Mouse (Mus musculus): Measurements from ENCODE around the gene Sv2a. TPM values are rescaled to one million over a fixed set of nuclear protein-coding genes. Genes with fewer than 3 reads are reported as not detected.

The Sv2a gene
- total RNA-seq (2021) = 100 to 1,000 TPM; 429 to 445 TPM
- long read RNA-seq, experiment 1, full-length matches to known transcripts = 215 of 341 reads
- long read RNA-seq, experiment 1, partial matches to known transcripts = 73 of 341 reads
- long read RNA-seq, experiment 1, other reads (novel, unspliced or antisense) = 53 of 341 reads
- long read RNA-seq, experiment 2, full-length matches to known transcripts = 164 of 256 reads
- long read RNA-seq, experiment 2, partial matches to known transcripts = 90 of 256 reads
- long read RNA-seq, experiment 2, other reads (novel, unspliced or antisense) = 2 of 256 reads

DNA sequence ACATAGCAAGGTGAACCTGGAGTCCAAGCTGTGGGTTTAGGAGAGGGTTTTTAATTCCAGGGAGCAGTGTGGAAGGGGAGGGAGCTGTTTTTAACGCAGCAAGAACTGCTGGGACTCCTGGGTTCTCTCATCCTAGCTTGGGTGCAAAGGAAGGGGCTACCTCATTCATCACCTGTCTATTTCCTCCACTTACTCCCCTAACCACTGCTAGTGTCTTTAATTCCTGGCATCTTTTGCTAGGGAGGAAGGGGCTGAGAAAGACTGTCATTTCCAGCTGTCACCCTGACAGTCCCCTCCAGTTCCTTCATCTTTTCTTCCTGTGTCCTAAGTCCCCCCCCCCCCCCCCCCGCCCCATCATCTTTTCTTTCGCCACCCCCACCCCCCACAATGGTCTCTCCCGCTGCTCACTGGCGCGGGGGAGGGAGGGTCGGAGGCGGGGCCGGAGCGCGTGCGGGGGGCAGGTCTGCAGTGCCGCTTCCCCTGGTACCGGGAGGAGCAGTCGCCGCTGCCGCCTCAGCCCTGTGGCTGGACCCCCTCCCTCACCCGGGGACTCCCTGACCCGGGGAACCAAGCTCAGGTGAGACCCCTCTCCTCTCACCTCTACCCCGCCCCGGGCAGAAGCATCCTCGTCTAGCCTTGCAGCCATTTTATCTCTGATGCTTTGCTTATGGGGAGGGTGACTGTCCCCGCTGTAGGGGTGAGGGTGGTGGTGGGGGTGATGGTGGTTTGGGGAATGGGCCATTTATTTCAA lies at the start of gene Sv2a:
Sv2a (plus strand) TSS at position 425 of the 751 bp plus-strand sequence.
- DNase-seq (ENCODE audit: low spot score in 2 of 2) = peak; percentile 74 to 77

DNA sequence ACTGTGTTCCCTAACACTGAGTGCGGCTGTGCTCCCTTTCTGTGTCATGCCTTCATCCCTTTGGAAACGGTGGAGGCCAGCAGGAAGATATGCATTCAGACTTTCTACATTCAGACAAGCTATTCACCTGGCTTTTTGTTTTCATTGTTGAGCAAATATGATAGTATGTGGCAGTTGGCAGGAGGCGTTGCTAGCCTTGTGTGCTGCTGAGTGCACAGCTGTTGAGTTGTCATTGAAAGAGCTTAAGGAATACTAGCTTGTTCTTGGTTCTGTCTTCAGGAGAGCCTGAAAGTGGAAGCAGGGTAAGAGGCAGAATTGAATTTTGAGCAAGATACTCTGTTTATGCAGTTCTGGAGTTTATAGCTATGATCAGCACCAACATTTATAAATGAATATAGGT lies 48.5 kb upstream of the Sv2a start:
- no peak for DNase-seq (ENCODE audit: low spot score in 2 of 2)

DNA sequence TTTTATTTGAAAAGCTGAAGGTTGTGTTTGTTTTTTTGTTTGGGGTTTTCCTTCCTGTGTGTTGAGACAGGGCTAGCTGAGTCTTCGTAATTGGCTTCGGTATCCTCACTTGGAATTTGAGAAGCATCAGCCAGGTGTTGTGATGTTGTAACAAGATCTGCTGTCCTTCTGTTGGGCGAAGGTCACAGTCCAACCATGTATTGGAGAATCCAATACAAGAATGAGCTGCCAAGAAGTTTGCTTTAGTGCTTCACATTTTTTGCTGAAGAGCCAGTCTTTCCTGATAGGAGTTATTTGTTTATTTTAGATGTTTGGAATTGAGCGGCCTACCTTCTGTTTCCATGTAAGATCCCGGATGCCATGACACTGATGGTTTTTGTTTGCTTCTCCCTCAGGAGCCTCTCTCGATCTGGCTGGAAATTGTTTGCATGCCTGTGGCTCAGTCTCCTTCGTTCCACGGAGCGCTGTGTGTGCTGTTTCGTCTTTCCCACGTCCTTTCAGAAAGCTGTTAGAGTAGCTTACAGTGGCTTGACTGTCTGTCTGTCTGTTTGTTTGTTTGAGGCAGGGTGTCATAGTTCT lies 47.5 kb upstream of the Sv2a start:
- no peak for DNase-seq (ENCODE audit: low spot score in 2 of 2)

GRCm38 (mm10) chr3:96135011-96135410 lies 45.9 kb upstream of the Sv2a start:
- no peak for DNase-seq (ENCODE audit: low spot score in 2 of 2)

DNA sequence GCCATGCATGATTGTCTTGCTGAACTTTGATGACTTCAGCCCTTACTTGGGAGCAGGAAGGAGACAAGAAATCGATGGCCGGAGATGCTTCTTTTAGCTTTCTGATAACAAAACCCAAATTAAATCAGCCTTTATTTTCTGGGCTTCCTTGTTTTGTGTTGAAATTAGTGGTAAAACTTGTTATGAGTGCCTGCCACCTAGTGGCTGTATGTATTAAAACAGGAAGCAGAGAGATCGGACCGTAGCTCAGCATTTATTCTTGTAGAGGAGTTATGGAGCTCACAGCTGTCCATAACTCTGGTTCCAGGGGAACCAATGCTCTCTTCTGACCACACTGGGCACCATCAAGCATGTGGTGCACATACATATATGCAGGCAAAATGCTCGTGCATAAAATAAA lies 33.0 kb upstream of the Sv2a start:
- peak; percentile 57 to 66 for DNase-seq (ENCODE audit: low spot score in 2 of 2)

DNA sequence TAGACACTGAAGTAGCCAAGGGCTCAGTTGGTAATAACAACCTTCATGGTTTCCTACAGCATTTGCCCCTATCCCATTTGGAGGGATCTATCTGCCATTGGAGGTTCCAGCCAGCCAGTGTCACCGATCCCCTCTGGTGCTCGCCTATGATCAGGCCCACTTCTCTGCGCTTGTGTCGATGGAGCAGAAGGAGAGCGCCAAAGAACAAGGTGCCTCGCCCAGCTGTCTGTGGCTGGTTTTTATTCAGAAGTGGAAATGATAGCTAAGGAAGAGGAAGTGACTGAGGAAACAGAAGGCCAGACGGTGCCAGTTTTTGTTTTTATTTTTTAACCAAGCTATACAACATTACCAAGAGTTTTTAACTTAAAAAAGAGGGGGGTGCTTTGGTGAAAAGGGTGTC lies 29.1 kb upstream of the Sv2a start:
- DNase-seq (ENCODE audit: low spot score in 2 of 2) = no peak

DNA sequence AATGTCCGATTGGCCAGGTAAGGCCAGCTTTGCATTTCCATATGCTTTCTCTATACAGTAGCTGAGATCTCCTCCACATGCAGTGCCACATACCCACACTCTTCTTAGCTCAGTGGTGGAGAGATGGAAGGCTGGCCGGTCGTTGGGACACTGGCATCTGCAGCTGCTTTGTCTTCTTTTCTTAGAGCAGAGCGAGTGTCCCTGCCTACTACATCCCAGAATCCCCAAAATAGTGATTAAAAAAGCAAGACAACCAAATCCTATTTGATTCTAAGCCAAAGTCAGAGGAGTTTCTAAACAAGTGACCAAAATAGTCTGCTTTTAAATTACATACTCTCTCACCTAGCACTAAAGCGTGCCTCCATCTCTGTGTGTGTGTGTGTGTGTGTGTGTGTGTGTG lies 28.3 kb upstream of the Sv2a start:
- peak in 1 of 2 experiments; percentile 36 for DNase-seq (ENCODE audit: low spot score in 2 of 2)

DNA sequence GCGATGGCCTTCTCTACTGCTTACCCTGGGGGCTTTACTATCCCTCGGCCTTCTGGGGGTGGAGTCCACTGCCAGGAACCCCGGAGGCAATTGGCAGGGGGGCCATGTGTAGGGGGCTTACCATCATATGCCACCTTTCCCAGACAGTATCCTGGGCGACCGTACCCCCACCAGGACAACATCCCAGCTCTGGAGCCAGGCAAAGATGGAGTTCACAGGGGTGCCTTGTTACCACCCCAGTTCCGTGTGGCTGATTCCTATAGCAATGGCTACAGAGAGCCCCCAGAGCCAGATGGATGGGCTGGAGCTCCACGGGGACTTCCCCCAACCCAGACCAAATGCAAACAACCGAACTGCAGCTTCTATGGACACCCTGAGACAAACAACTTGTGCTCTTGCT lies 25.4 kb upstream of the Sv2a start:
- no peak for DNase-seq (ENCODE audit: low spot score in 2 of 2)

GRCm38 (mm10) chr3:96159820-96160219 lies 21.1 kb upstream of the Sv2a start:
- DNase-seq (ENCODE audit: low spot score in 2 of 2) = no peak

DNA sequence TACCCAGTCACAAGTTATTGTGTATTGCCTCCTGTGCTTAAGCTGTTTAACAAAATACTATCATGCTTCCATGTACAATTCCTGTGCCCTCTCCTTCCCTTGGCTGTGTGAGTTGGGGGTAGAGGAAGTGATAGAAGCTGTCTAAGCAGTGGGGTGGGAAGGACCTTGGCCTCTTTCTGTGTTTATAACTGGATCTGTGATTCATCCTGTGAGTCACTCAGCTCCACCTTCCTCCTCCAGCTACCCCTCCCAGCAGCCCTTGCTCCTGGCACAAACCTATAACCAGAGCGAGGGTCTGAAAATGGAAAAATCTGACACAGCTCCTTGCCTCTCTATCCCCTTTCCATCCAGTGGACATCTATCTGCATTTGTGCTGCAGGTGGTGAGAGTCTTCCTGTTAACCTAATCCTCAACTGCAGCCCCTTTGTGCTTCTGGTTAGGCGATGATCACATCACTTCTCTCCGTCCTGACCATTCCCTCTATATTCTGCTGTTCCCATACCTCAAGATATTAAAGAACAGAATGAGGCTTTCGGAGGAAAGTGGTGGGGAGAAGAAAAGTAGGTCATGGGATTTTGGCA lies 20.6 kb upstream of the Sv2a start:
- peak; percentile 44 to 63 for DNase-seq (ENCODE audit: low spot score in 2 of 2)

DNA sequence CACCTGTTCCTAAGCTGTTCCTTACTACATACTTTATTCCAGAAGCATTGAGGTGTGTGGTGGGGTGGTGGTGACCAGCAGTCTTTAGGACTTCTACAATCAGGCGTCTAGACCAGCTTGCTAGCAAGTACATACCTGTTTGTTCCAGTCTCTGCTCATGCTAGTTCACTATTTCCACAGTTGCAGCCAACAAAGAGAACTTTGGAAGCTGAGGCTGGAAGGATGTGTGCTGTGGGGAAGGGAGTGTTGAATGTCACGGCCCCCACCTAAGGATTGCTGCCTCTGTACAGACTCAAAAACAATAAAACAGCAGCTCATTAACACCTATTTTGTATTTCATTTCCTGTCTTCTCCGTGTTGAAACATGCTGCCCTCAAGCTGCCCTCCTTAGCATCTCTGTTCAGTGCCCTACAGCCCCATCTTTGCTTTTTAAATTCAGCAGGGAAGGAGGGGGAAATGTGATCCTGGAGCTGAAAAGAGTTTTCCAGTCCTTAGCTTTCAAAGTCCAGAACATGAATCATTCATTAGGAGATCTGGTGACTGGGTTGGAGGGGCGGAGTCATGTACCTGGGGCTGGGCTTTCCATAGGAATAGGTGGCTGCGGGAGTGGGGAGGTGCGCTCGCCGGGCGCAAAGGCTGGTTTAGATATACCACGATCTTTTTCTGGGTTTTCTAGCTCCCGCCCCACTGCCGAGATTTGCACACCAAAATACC lies 20.0 kb upstream of the Sv2a start:
- peak; percentile 64 to 68 for DNase-seq (ENCODE audit: low spot score in 2 of 2)

GRCm38 (mm10) chr3:96161869-96162840 lies 18.8 kb upstream of the Sv2a start, which contains the start of gene Mtmr11:
Gene Mtmr11 (plus strand): TSS chr3:96162004.
- DNase-seq (ENCODE audit: low spot score in 2 of 2) = peak in 1 of 2 experiments; percentile 34

- DNase-seq (ENCODE audit: low spot score in 2 of 2) = no peak
Measured at GRCm38 (mm10) chr3:96163040-96163439, 17.9 kb upstream of the Sv2a start.

DNA sequence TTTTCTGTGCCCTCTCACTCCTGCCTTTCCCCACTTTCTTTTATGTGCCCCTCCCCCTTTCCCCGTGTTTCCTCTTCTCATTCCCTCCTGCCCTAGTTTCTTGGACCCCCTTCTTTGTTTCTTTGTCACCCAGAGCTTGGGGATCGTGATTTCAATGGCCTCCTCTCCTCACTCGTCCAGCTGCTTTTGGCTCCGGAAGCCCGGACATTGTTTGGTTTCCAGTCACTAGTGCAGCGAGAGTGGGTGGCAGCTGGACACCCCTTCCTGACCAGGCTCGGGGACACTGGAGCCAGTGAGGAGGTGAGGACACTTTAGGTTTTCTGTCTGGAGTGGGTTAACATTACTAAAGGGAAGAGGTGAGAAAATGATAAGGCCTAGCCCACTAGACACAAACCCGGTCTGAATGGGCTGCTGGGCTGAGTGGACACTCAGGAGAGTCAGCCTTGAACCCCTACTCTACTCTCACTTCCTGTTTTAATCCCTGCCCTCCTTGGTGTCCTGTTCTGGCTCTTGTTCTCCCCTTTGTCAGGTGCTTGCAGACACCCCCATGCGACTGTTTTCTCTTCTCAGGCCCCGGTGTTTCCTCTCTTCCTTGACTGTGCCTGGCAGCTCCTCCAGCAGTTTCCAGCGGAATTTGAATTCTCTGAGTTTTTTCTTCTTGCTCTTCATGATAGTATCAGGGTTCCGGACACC lies 12.3 kb upstream of the Sv2a start:
- DNase-seq (ENCODE audit: low spot score in 2 of 2) = no peak

DNA sequence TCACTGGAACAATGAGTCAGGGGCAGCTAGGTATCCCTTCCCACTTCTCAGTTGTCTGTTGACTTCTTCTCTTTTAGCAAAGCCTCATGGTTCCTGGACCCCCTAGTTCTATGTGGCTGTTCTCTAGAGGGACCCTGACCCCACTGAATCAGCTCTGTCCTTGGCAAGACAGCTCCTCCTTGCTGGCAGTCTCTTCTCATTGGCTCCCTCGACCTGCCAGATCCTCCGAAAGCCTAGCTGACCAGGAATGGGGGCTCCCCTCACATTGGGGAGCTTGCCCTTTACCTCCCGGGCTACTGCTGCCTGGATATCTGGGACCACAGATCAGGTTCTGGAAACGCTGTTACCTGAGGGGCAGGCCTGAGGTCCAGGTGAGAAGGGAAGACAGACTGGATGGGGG lies 10.7 kb upstream of the Sv2a start:
- no peak for DNase-seq (ENCODE audit: low spot score in 2 of 2)

DNA sequence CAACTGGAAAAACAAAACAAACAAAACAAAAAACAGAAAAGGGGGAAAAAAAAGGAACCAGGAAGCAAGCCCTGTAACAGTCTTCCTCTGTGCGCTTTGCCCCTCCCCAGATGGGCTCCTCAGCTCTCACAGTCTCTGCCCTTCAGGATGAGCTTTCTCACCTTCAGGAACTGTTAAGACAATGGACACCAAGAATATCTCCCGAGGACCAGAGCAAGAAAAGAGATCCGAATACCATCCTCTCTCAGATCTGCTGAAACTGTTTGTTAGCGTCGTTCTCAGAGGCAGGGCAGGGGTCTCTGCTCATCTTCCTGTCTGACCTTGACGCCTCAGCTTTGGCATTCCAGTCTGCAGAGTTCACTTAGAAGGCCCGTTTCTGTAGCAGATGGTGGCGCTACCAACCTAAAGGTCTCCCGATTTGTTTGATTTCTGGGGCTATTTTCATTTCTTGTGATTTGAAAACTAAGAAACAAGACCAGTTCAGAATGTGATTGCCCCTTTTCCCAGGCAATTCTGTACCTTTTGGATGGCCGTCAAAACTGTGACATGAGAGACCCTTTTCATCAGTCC lies 9.9 kb upstream of the Sv2a start:
- DNase-seq (ENCODE audit: low spot score in 2 of 2) = no peak

DNA sequence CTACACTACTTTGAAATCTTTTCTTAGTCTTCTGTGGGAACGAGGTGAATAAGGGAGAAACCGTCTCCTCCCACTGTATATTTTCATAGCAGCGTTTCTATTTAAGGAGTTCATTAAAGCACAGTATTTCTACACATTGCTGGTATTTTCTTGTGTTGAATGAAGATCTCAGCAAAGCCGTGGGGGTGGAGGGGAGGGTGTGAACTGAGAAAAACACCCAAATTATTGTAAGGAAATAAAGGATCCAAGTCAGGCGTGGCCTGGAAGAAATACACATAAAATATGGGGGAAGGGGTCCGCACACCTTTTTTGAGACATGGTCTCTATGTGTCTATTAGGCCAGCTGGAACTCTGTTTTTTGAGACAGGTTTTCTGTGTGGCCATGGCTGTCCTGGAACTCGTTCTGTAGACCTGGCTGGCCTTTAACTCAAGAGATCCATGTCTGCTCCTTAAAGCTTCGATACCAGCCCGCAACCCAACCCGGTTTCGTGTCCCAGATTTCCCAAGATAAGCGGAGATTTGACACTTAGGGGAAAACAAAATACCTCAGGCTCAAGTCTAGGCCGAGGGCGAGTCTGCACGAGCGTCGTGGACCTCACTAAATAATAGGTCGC lies 9.3 kb upstream of the Sv2a start:
- DNase-seq (ENCODE audit: low spot score in 2 of 2) = no peak

Measured in left cerebral cortex, adult 18-20 months (tissue).